Comparison of ENCODE assay signal across 17 mouse cellular contexts in the genomic region with DNA sequence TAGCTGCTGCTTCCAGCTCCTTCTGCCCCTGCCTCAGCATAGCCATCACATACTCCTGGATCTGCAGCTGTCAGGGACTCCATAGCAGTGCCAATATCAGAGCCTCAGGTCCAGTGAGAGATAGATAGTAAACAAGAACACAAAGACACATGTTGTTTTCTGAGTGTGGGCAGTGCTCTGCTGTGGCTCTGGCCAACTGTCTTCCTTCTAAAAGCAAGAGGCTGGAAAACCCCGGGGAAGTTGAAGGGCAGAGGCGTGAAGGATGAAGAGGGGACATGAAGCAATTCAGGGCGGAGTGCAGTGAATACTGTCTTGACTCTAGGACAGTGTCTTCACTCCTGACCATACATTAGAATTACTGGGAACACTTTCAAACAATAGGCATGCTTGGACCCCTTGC.
"Had no signal": no experiment of that assay in that cellular context is flagged by ENCODE, and none has a peak within 500 bp of the region (broad histone marks: within the 10 kb centered on the region; RNA-seq: fewer than 3 reads in every experiment).

No protein-coding gene starts in this region.

- DNase-seq: kidney, adult 9 months; kidney, postnatal 36 days; layer of hippocampus, adult 9-11 months; layer of hippocampus, postnatal 36 days; lung, adult 2 months; lung, postnatal 36 days; midbrain, embryonic 14.5 days; retina, postnatal 1 day; right cerebral cortex, postnatal 4 days; thymus, adult 18-20 months; thymus, postnatal 14 days had no signal

- H3K9ac ChIP-seq: liver, embryonic 15.5 days; neural tube, embryonic 13.5 days had no signal

- H3K36me3 ChIP-seq: liver, embryonic 15.5 days; midbrain, embryonic 10.5 days; neural tube, embryonic 13.5 days had no signal

- H3K27me3 ChIP-seq: liver, embryonic 15.5 days; neural tube, embryonic 13.5 days had no signal

- H3K27ac ChIP-seq: kidney, postnatal 0 days; liver, embryonic 15.5 days; midbrain, embryonic 10.5 days; neural tube, embryonic 13.5 days had no signal

- H3K4me2 ChIP-seq: liver, embryonic 11.5 days; liver, embryonic 15.5 days; neural tube, embryonic 13.5 days had no signal

- ATAC-seq: lung, postnatal 0 days had no signal

- H3K4me3 ChIP-seq: liver, embryonic 15.5 days; midbrain, embryonic 10.5 days; neural tube, embryonic 13.5 days had no signal

- H3K9me3 ChIP-seq: liver, embryonic 15.5 days; midbrain, embryonic 10.5 days; neural tube, embryonic 13.5 days had no signal

- H3K4me1 ChIP-seq: liver, embryonic 15.5 days; midbrain, embryonic 10.5 days; neural tube, embryonic 13.5 days had no signal
